Mouse (Mus musculus) midbrain, embryonic 12.5 days (tissue): ENCODE results near the gene Klc1. TPM values are rescaled to one million over a fixed set of nuclear protein-coding genes. Genes with fewer than 3 reads are reported as not detected.

Experiments
- ATAC-seq: fragments of 200-750 bp; cut with Nextera tagmentation; 2 replicates; pipeline ENCODE4 v1.8.0; 2017; ENCODE audit warnings: low read depth, moderate TSS enrichment, moderate library complexity; ENCODE audit not compliant: low FRiP score
- H3K27ac ChIP-seq: fragments of 300-500 bp; sonication (generic); replicated peaks from 2 replicates; pipeline ENCODE4 v1.5.1; 2016; ENCODE audit warnings: mild to moderate bottlenecking
- H3K27me3 ChIP-seq: fragments of 300-500 bp; sonication (generic); 2 replicates; pipeline ENCODE4 v1.6.1; 2016; ENCODE audit warnings: mild to moderate bottlenecking
- H3K36me3 ChIP-seq: fragments of 300-500 bp; sonication (generic); 2 replicates; pipeline ENCODE4 v1.6.1; 2016
- H3K4me1 ChIP-seq: fragments of 300-500 bp; sonication (generic); 2 replicates; pipeline ENCODE4 v1.6.1; 2016
- H3K4me2 ChIP-seq: fragments of 300-500 bp; sonication (generic); replicated peaks from 2 replicates; pipeline ENCODE4 v1.6.1; 2016; ENCODE audit warnings: mild to moderate bottlenecking, moderate library complexity
- H3K4me3 ChIP-seq: fragments of 300-500 bp; sonication (generic); 2 replicates; pipeline ENCODE4 v1.5.1; 2016; ENCODE audit warnings: mild to moderate bottlenecking
- H3K9ac ChIP-seq: fragments of 300-500 bp; sonication (generic); replicated peaks from 2 replicates; pipeline ENCODE4 v1.6.1; 2016; ENCODE audit warnings: mild to moderate bottlenecking, moderate library complexity
- H3K9me3 ChIP-seq: fragments of 300-500 bp; sonication (generic); 2 replicates; pipeline ENCODE4 v1.6.1; 2016; ENCODE audit warnings: mild to moderate bottlenecking
- WGBS: fragments of 180-500 bp; shearing (Covaris S2); methylation state at CpG from one replicate; pipeline ENCODE4 v1.1.7; 2016; 5-methylcytosine and 5-hydroxymethylcytosine counted together
- polyA plus RNA-seq: library from polyadenylated mRNA; unstranded; fragments of >200 nt; fragmentation: Nextera tagmentation; extraction: Ambion mirVana; gene quantifications from 2 replicates; pipeline ENCODE4 v1.2.1, GENCODE M21; 2016

The Klc1 gene
- polyA plus RNA-seq, 1 experiment from 2014 or later, result 382 TPM

DNA sequence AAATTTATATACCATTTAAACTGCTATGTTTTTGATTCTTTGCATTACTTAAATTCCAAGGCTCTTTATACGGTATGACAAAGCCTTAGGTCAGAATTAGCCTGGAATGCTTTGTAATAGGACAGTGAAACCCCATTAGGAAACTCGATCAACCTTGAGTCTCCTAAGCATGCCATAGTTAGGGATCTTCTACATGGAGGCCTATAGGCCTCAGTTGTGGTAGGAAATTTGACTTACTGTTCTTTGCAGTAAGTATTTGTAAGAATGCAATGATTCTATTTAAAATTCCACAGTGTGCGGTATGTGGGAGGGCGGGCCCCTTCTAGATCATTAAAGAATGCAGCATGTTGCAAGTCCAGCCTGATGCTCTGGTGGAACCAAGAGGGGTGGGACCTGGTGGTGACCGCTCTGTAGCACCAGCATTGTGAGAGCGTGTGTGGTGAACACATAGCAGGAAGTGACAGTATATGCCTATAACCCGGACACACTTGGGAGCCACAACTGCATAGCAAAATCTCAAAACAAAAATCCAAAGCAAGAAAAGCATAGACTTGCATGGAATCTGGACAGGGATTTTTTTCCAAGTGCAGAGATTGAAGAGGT is 1.8 kb downstream of the Klc1 start:
- Histone ChIP-seq H3K4me2 (peak overlapping the region; percentile 78), H3K36me3 (peaks cover 11% of the 10 kb centered on the region; the same call in 1 of the 2 replicates), H3K9ac (peak overlapping the region; percentile 97; the same call in 1 of the 2 replicates), H3K27ac (no peak overlapping the region), H3K4me3 (peak overlapping the region; percentile 84), H3K27me3 (peaks cover 11% of the 10 kb centered on the region), H3K4me1 (peaks cover 43% of the 10 kb centered on the region), H3K9me3 (no peaks in the 10 kb centered on the region)
- 77% methylated on average over 7 of the region's 7 CpGs for WGBS
- ATAC-seq, result no peak

DNA sequence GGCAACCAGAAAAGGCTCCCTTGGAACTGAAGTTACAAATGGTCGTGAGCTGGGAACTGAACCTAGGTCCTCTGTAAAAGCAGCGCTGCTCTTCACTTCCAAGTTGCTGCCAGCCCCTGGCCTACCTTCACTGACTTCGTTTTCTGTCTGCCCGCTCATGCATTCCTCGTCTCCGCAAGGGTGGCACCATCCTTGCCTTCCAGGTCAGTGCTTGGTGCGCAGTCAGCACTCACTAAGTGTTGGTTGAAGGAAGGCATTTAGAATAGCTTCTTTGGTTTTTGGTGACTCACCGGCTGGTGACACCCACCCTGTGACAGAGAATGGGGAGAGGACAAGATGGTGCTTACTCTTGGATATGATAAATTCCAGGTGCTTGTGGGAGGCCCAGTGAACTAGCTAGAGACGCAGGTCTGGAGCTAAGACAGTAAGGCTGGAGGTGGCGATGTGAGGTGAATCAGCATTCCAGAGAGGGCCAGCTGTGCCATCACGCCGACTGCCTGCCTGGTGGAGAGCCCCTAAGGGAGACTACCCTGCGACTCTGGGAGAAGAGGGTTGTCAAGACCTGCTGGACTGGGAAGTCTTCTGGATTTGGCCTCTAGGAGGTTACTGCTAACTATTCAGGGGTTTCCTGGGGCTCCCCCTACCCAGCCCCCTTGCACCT is 4.1 kb downstream of the Klc1 start:
- Histone ChIP-seq H3K27ac (no peak overlapping the region), H3K4me3 (no peak overlapping the region), H3K9me3 (no peaks in the 10 kb centered on the region), H3K9ac (no peak overlapping the region), H3K36me3 (peaks cover 11% of the 10 kb centered on the region; the same call in 1 of the 2 replicates), H3K27me3 (no peaks in the 10 kb centered on the region), H3K4me2 (no peak overlapping the region), H3K4me1 (peaks cover 63% of the 10 kb centered on the region)
- 92% methylated on average over 13 of the region's 13 CpGs for WGBS
- no peak for ATAC-seq

- peak overlapping the region; percentile 31 for H3K27ac ChIP-seq
- peak; percentile 63 for ATAC-seq
- H3K4me3 ChIP-seq, result no peak overlapping the region
- H3K4me2 ChIP-seq, result peak overlapping the region; percentile 35
- H3K27me3 ChIP-seq, result no peaks in the 10 kb centered on the region
- no peaks in the 10 kb centered on the region for H3K9me3 ChIP-seq
- WGBS, result 20% methylated on average over 16 of the region's 16 CpGs
- peaks cover 48% of the 10 kb centered on the region for H3K4me1 ChIP-seq
- H3K36me3 ChIP-seq, result peaks cover 11% of the 10 kb centered on the region; the same call in 1 of the 2 replicates
- no peak overlapping the region; the same call in 1 of the 2 replicates for H3K9ac ChIP-seq
Measured at GRCm38 (mm10) chr12:111766313-111767236, 7.9 kb downstream of the Klc1 start.

GRCm38 (mm10) chr12:111768322-111768928 is 9.8 kb downstream of the Klc1 start:
- no peaks in the 10 kb centered on the region for H3K27me3 ChIP-seq
- H3K9me3 ChIP-seq, result no peaks in the 10 kb centered on the region
- H3K4me2 ChIP-seq, result no peak overlapping the region
- H3K4me1 ChIP-seq, result peaks cover 36% of the 10 kb centered on the region
- 92% methylated on average over 10 of the region's 10 CpGs for WGBS
- no peak overlapping the region for H3K9ac ChIP-seq
- ATAC-seq, result no peak
- no peak overlapping the region for H3K4me3 ChIP-seq
- peaks cover 19% of the 10 kb centered on the region for H3K36me3 ChIP-seq
- H3K27ac ChIP-seq, result no peak overlapping the region

- Histone ChIP-seq H3K9me3 (no peaks in the 10 kb centered on the region), H3K4me2 (no peak overlapping the region), H3K36me3 (peaks cover 26% of the 10 kb centered on the region), H3K9ac (no peak overlapping the region), H3K27ac (peak overlapping the region; percentile 52; the same call in 1 of the 2 replicates), H3K27me3 (no peaks in the 10 kb centered on the region), H3K4me3 (no peak overlapping the region), H3K4me1 (peaks cover 36% of the 10 kb centered on the region)
- 34% methylated on average over 10 of the region's 10 CpGs for WGBS
- no peak for ATAC-seq
Measured at GRCm38 (mm10) chr12:111769306-111769705, 10.7 kb downstream of the Klc1 start.

GRCm38 (mm10) chr12:111769816-111770577 is 11.3 kb downstream of the Klc1 start:
- no peak overlapping the region for H3K9ac ChIP-seq
- H3K4me2 ChIP-seq, result no peak overlapping the region
- WGBS, result 64% methylated on average over 8 of the region's 9 CpGs

GRCm38 (mm10) chr12:111770651-111771050 is 12.0 kb downstream of the Klc1 start:
- Histone ChIP-seq H3K9ac (no peak overlapping the region), H3K9me3 (no peaks in the 10 kb centered on the region), H3K4me2 (no peak overlapping the region), H3K27me3 (no peaks in the 10 kb centered on the region), H3K27ac (no peak overlapping the region), H3K4me3 (no peak overlapping the region), H3K36me3 (peaks cover 40% of the 10 kb centered on the region), H3K4me1 (peaks cover 29% of the 10 kb centered on the region)
- ATAC-seq, result no peak
- 94% methylated on average over 10 of the region's 10 CpGs for WGBS

More at GRCm38 (mm10) chr12:111769816-111770577, 11.3 kb downstream of the Klc1 start:
- Histone ChIP-seq H3K36me3 (peaks cover 33% of the 10 kb centered on the region), H3K9me3 (no peaks in the 10 kb centered on the region), H3K27ac (peak overlapping the region; percentile 52; the same call in 1 of the 2 replicates), H3K27me3 (no peaks in the 10 kb centered on the region), H3K4me1 (peaks cover 36% of the 10 kb centered on the region), H3K4me3 (no peak overlapping the region)
- ATAC-seq, result no peak

GRCm38 (mm10) chr12:111774156-111774555 is 15.5 kb downstream of the Klc1 start:
- no peak for ATAC-seq
- Histone ChIP-seq H3K9ac (no peak overlapping the region), H3K9me3 (no peaks in the 10 kb centered on the region), H3K27ac (no peak overlapping the region), H3K4me2 (no peak overlapping the region), H3K4me1 (peaks cover 7% of the 10 kb centered on the region), H3K36me3 (peaks cover 73% of the 10 kb centered on the region), H3K27me3 (no peaks in the 10 kb centered on the region), H3K4me3 (no peak overlapping the region)
- WGBS, result 95% methylated on average over 16 of the region's 16 CpGs

DNA sequence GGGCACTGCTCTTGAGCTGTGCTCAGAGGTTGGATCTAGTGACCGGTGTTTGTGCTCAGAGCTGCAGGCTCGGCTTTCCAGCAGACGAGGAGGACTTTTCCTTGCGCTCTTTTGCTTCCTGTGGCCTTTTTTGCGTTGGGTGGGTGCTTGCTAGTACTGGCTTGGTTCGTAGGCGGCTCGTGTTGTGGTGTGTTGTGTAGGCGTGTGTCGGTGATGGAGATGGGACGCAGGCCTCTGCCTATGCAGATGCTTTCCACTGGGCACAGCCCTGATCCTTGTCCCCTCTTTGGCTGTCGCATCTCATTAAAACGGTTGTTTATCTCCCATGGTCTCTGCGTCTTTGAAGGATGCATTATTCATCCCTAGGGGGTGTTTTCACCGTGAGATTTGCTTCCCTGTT is 16.2 kb downstream of the Klc1 start:
- Histone ChIP-seq H3K9ac (no peak overlapping the region), H3K4me1 (peaks cover under 1% of the 10 kb centered on the region; the same call in 1 of the 2 replicates), H3K9me3 (no peaks in the 10 kb centered on the region), H3K4me3 (no peak overlapping the region), H3K4me2 (no peak overlapping the region), H3K27me3 (no peaks in the 10 kb centered on the region), H3K36me3 (peaks cover 80% of the 10 kb centered on the region), H3K27ac (no peak overlapping the region)
- ATAC-seq, result no peak
- 75% methylated on average over 15 of the region's 15 CpGs for WGBS

DNA sequence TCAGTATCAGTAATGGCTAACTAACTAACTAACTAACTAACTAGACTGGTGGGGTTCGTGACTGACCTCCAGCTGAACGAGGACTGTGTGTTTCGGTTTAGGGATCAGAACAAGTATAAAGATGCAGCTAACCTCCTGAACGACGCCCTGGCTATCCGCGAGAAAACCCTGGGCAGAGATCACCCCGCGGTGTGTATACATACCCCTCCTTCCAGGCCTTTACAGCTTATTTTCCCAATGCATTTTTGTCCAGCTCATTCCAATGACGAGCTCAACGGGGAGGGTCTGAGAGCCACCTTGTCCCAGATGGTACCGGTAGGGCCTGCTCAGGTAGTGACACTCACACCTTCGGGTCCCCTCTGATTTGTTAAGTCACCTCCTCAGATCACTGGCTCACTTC is 19.3 kb downstream of the Klc1 start:
- H3K27ac ChIP-seq, result no peak overlapping the region
- H3K4me3 ChIP-seq, result no peak overlapping the region
- H3K9me3 ChIP-seq, result no peaks in the 10 kb centered on the region
- ATAC-seq, result no peak
- H3K9ac ChIP-seq, result no peak overlapping the region
- H3K4me1 ChIP-seq, result no peaks in the 10 kb centered on the region
- 90% methylated on average over 13 of the region's 13 CpGs for WGBS
- H3K36me3 ChIP-seq, result peaks cover 98% of the 10 kb centered on the region
- H3K4me2 ChIP-seq, result no peak overlapping the region
- H3K27me3 ChIP-seq, result no peaks in the 10 kb centered on the region

DNA sequence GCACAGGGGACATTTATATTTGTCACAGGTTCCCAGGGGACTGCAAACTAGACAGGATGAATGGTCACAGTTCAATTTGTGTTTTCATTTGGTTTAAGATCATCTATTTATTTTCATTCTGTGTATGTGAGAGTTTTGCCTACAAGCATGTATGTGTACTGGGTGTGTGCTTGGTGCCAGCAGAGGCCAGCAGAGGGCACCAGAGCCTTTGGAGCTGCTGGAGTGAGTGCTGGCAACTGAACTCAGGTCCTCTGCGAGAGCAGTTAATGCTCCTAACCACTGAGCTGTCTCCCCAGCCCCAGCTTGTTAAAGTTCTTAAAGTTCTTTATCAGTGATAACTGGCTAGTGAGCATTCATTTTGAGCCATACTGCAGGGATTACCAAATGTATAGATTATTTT is 20.9 kb downstream of the Klc1 start:
- no peaks in the 10 kb centered on the region for H3K4me1 ChIP-seq
- 93% methylated on average over 1 of the region's 1 CpGs for WGBS
- no peak overlapping the region for H3K27ac ChIP-seq
- H3K4me3 ChIP-seq, result no peak overlapping the region
- H3K4me2 ChIP-seq, result no peak overlapping the region
- H3K9me3 ChIP-seq, result no peaks in the 10 kb centered on the region
- no peak overlapping the region for H3K9ac ChIP-seq
- no peak for ATAC-seq
- H3K36me3 ChIP-seq, result peaks cover 97% of the 10 kb centered on the region
- H3K27me3 ChIP-seq, result no peaks in the 10 kb centered on the region
